Mouse (Mus musculus) forebrain, embryonic 11.5 days (tissue): ENCODE data around the gene Ten1. TPM values are rescaled to one million over a fixed set of nuclear protein-coding genes. Genes with fewer than 3 reads are reported as not detected.
A peak's percentile ranks its signal among the peaks of the same experiment; 100 is the strongest.

Source experiments
- ATAC-seq: fragments of 200-750 bp; cut with Nextera tagmentation; replicated peaks from 2 replicates; pipeline ENCODE4 v1.8.0; 2017; ENCODE audit warnings: moderate TSS enrichment; ENCODE audit not compliant: low FRiP score
- DNase-seq: peaks from one replicate; pipeline ENCODE4 v3.0.0-alpha.2; 2017; ENCODE audit warnings: low spot score
- H3K27ac ChIP-seq: fragments of 300-500 bp; sonication (generic); 2 replicates; pipeline ENCODE4 v1.5.1; 2014; ENCODE audit warnings: low read depth, low read length
- H3K27me3 ChIP-seq: fragments of 300-500 bp; sonication (generic); 2 replicates; pipeline ENCODE4 v1.6.1; 2014; ENCODE audit warnings: mild to moderate bottlenecking, low read length, mixed read lengths; ENCODE audit not compliant: control insufficient read depth, insufficient read depth
- H3K36me3 ChIP-seq: fragments of 300-500 bp; sonication (generic); 2 replicates; pipeline ENCODE4 v1.6.1; 2014; ENCODE audit warnings: mild to moderate bottlenecking, low read length, moderate library complexity, mixed read lengths; ENCODE audit not compliant: control insufficient read depth, insufficient read depth
- H3K4me1 ChIP-seq: fragments of 300-500 bp; sonication (generic); replicated peaks from 2 replicates; pipeline ENCODE4 v1.6.1; 2014; ENCODE audit warnings: low read length, mixed read lengths; ENCODE audit not compliant: control insufficient read depth, insufficient read depth
- H3K4me2 ChIP-seq: fragments of 300-500 bp; sonication (generic); 2 replicates; pipeline ENCODE4 v1.6.1; 2014; ENCODE audit warnings: low read depth, mild to moderate bottlenecking, low read length, moderate library complexity, mixed read lengths; ENCODE audit not compliant: severe bottlenecking
- H3K4me3 ChIP-seq: fragments of 300-500 bp; sonication (generic); 2 replicates; pipeline ENCODE4 v1.5.1; 2014; ENCODE audit warnings: low read depth, low read length
- H3K9ac ChIP-seq: fragments of 300-500 bp; sonication (generic); 2 replicates; pipeline ENCODE4 v1.6.1; 2014; ENCODE audit warnings: low read length
- H3K9me3 ChIP-seq: fragments of 300-500 bp; sonication (generic); 2 replicates; pipeline ENCODE4 v1.6.1; 2016; ENCODE audit warnings: low read length, mixed read lengths; ENCODE audit not compliant: control insufficient read depth
- WGBS: fragments of 180-500 bp; shearing (Covaris S2); extraction: QIAGEN DNeasy Blood & Tissue Kit; methylation state at CpG from one replicate; pipeline ENCODE4 v1.1.7; 2014; 5-methylcytosine and 5-hydroxymethylcytosine counted together
- polyA plus RNA-seq: library from polyadenylated mRNA; unstranded; fragments of >200 nt; fragmentation: Nextera tagmentation; extraction: Ambion mirVana; gene quantifications from 2 replicates; pipeline ENCODE4 v1.2.1, GENCODE M21; 2014

Ten1 gene
- polyA plus RNA-seq, 1 experiment from 2014 or later, result 48.5 TPM

GRCm38 (mm10) chr11:116218263-116218662 is 19.6 kb downstream of the Ten1 start:
- Histone ChIP-seq H3K9me3 (no peaks in the 10 kb centered on the region; the same call in 1 of the 2 replicates), H3K4me1 (peaks cover 6% of the 10 kb centered on the region; the same call in 1 of the 2 replicates), H3K27ac (no peak overlapping the region), H3K9ac (no peak overlapping the region), H3K4me3 (no peak overlapping the region), H3K4me2 (no peak overlapping the region), H3K27me3 (peaks cover 23% of the 10 kb centered on the region), H3K36me3 (no peaks in the 10 kb centered on the region)
- ATAC-seq, result no peak
- no peak for DNase-seq
- WGBS, result 94% methylated on average over 2 of the region's 2 CpGs

- Histone ChIP-seq H3K4me1 (peaks cover 6% of the 10 kb centered on the region; the same call in 1 of the 2 replicates), H3K4me2 (no peak overlapping the region), H3K9ac (no peak overlapping the region), H3K4me3 (no peak overlapping the region), H3K27me3 (peaks cover 29% of the 10 kb centered on the region), H3K36me3 (no peaks in the 10 kb centered on the region), H3K9me3 (no peaks in the 10 kb centered on the region; the same call in 1 of the 2 replicates), H3K27ac (0 out of 2 replicates have a peak overlapping the region, but pooled peaks have one; percentile 51)
- ATAC-seq (no peak), DNase-seq (no peak)
- WGBS, result 69% methylated on average over 7 of the region's 7 CpGs
Measured at GRCm38 (mm10) chr11:116218737-116219400, 20.2 kb downstream of the Ten1 start.

GRCm38 (mm10) chr11:116219885-116220284 is 21.2 kb downstream of the Ten1 start:
- DNase-seq, result peak; percentile 79
- Histone ChIP-seq H3K4me3 (no peak overlapping the region), H3K4me1 (peaks cover 6% of the 10 kb centered on the region; the same call in 1 of the 2 replicates), H3K4me2 (no peak overlapping the region), H3K27me3 (peaks cover 30% of the 10 kb centered on the region), H3K27ac (no peak overlapping the region), H3K9ac (no peak overlapping the region), H3K36me3 (no peaks in the 10 kb centered on the region), H3K9me3 (no peaks in the 10 kb centered on the region; the same call in 1 of the 2 replicates)
- ATAC-seq, result no peak
- WGBS, result 27% methylated on average over 4 of the region's 4 CpGs

GRCm38 (mm10) chr11:116221931-116222739 is 23.5 kb downstream of the Ten1 start:
- DNase-seq (peak; percentile 68), ATAC-seq (no peak)
- H3K36me3 ChIP-seq, result no peaks in the 10 kb centered on the region
- H3K9me3 ChIP-seq, result no peaks in the 10 kb centered on the region; the same call in 1 of the 2 replicates
- peaks cover 6% of the 10 kb centered on the region; the same call in 1 of the 2 replicates for H3K4me1 ChIP-seq
- H3K27ac ChIP-seq, result no peak overlapping the region
- peaks cover 30% of the 10 kb centered on the region for H3K27me3 ChIP-seq
- peak overlapping the region; percentile 27 for H3K4me3 ChIP-seq
- WGBS, result 13% methylated on average over 53 of the region's 53 CpGs
- peak overlapping the region; percentile 53 for H3K4me2 ChIP-seq
- peak overlapping the region; percentile 43 for H3K9ac ChIP-seq

- no peak overlapping the region for H3K9ac ChIP-seq
Measured at GRCm38 (mm10) chr11:116222740-116223059, 24.0 kb downstream of the Ten1 start.

GRCm38 (mm10) chr11:116226414-116226813 is 27.8 kb downstream of the Ten1 start:
- Histone ChIP-seq H3K9me3 (no peaks in the 10 kb centered on the region; the same call in 1 of the 2 replicates), H3K4me3 (no peak overlapping the region), H3K4me1 (peaks cover 6% of the 10 kb centered on the region; the same call in 1 of the 2 replicates), H3K27me3 (peaks cover 25% of the 10 kb centered on the region), H3K4me2 (no peak overlapping the region), H3K9ac (no peak overlapping the region), H3K36me3 (no peaks in the 10 kb centered on the region), H3K27ac (no peak overlapping the region)
- DNase-seq, result peak; percentile 88
- 3% methylated on average over 2 of the region's 2 CpGs for WGBS
- no peak for ATAC-seq

More at GRCm38 (mm10) chr11:116222740-116223059, 24.0 kb downstream of the Ten1 start:
- 15% methylated on average over 23 of the region's 23 CpGs for WGBS
- DNase-seq, result no peak
- Histone ChIP-seq H3K4me3 (peak overlapping the region; percentile 27), H3K9me3 (no peaks in the 10 kb centered on the region; the same call in 1 of the 2 replicates), H3K36me3 (no peaks in the 10 kb centered on the region), H3K4me2 (peak overlapping the region; percentile 53), H3K27me3 (peaks cover 30% of the 10 kb centered on the region), H3K27ac (no peak overlapping the region), H3K4me1 (peaks cover 6% of the 10 kb centered on the region; the same call in 1 of the 2 replicates)
- no peak for ATAC-seq

- Histone ChIP-seq H3K4me3 (no peak overlapping the region), H3K27ac (no peak overlapping the region), H3K4me2 (no peak overlapping the region), H3K9ac (no peak overlapping the region), H3K27me3 (peaks cover 5% of the 10 kb centered on the region), H3K9me3 (no peaks in the 10 kb centered on the region), H3K36me3 (no peaks in the 10 kb centered on the region), H3K4me1 (no peaks in the 10 kb centered on the region; the same call in 1 of the 2 replicates)
- ATAC-seq, result no peak
- no peak for DNase-seq
- WGBS, result 87% methylated on average over 4 of the region's 4 CpGs
Measured at GRCm38 (mm10) chr11:116228699-116229098, 30.0 kb downstream of the Ten1 start.

GRCm38 (mm10) chr11:116232427-116232826 is 33.8 kb downstream of the Ten1 start:
- 0 out of 2 replicates have a peak overlapping the region, but pooled peaks have one; percentile 11 for H3K4me2 ChIP-seq
- no peaks in the 10 kb centered on the region for H3K36me3 ChIP-seq
- no peak overlapping the region for H3K4me3 ChIP-seq
- H3K27me3 ChIP-seq, result peaks cover 3% of the 10 kb centered on the region
- no peak overlapping the region for H3K27ac ChIP-seq
- DNase-seq (no peak), ATAC-seq (no peak)
- WGBS, result 24% methylated on average over 17 of the region's 17 CpGs
- H3K9me3 ChIP-seq, result no peaks in the 10 kb centered on the region
- H3K9ac ChIP-seq, result no peak overlapping the region; the same call in 1 of the 2 replicates
- H3K4me1 ChIP-seq, result no peaks in the 10 kb centered on the region; the same call in 1 of the 2 replicates
